Mouse (Mus musculus) forebrain, embryonic 14.5 days (tissue): ENCODE data around the gene Terb1. TPM values are rescaled to one million over a fixed set of nuclear protein-coding genes. Genes with fewer than 3 reads are reported as not detected.

ENCODE experiments used
- ATAC-seq: fragments of 200-750 bp; cut with Nextera tagmentation; 2 replicates; pipeline ENCODE4 v1.8.0; 2017; ENCODE audit warnings: mild to moderate bottlenecking, moderate library complexity
- DNase-seq: peaks from one replicate; pipeline ENCODE4 v3.0.0-alpha.2; 2015; ENCODE audit warnings: low spot score
- H3K27ac ChIP-seq: fragments of 300-500 bp; sonication (generic); 2 replicates; pipeline ENCODE4 v1.5.1; 2014; ENCODE audit warnings: low read depth, mild to moderate bottlenecking, control low read depth, low read length, moderate library complexity
- H3K27me3 ChIP-seq: fragments of 300-500 bp; sonication (generic); replicated peaks from 2 replicates; pipeline ENCODE4 v1.6.1; 2014; ENCODE audit warnings: low read length, control low read depth, mixed read lengths; ENCODE audit not compliant: control insufficient read depth, insufficient read depth
- H3K36me3 ChIP-seq: fragments of 300-500 bp; sonication (generic); 2 replicates; pipeline ENCODE4 v1.6.1; 2014; ENCODE audit warnings: low read length, control low read depth; ENCODE audit not compliant: control insufficient read depth, insufficient read depth
- H3K4me1 ChIP-seq: fragments of 300-500 bp; sonication (generic); 2 replicates; pipeline ENCODE4 v1.6.1; 2014; ENCODE audit warnings: antibody characterized with exemption, low read length, control low read depth; ENCODE audit not compliant: control insufficient read depth, insufficient read depth
- H3K4me2 ChIP-seq: fragments of 300-500 bp; sonication (generic); 2 replicates; pipeline ENCODE4 v1.6.1; 2014; ENCODE audit warnings: mild to moderate bottlenecking, control low read depth, low read length
- H3K4me3 ChIP-seq: fragments of 300-500 bp; sonication (generic); 2 replicates; pipeline ENCODE4 v1.5.1; 2014; ENCODE audit warnings: low read depth, low read length, control low read depth
- H3K9ac ChIP-seq: fragments of 300-500 bp; sonication (generic); 2 replicates; pipeline ENCODE4 v1.6.1; 2014; ENCODE audit warnings: mild to moderate bottlenecking, low read length, control low read depth, moderate library complexity
- H3K9me3 ChIP-seq: fragments of 300-500 bp; sonication (generic); replicated peaks from 2 replicates; pipeline ENCODE4 v1.6.1; 2016; ENCODE audit warnings: low read length, control low read depth, mixed read lengths; ENCODE audit not compliant: control insufficient read depth
- WGBS: fragments of 180-500 bp; shearing (Covaris S2); extraction: QIAGEN DNeasy Blood & Tissue Kit; methylation state at CpG from one replicate; pipeline ENCODE4 v1.1.7; 2014; 5-methylcytosine and 5-hydroxymethylcytosine counted together
- polyA plus RNA-seq: library from polyadenylated mRNA; unstranded; fragments of >200 nt; fragmentation: Nextera tagmentation; extraction: Ambion mirVana; gene quantifications from 2 replicates; pipeline ENCODE4 v1.2.1, GENCODE M21; 2014

Terb1 gene
- polyA plus RNA-seq, 1 experiment from 2014 or later = 0.15 TPM

DNA sequence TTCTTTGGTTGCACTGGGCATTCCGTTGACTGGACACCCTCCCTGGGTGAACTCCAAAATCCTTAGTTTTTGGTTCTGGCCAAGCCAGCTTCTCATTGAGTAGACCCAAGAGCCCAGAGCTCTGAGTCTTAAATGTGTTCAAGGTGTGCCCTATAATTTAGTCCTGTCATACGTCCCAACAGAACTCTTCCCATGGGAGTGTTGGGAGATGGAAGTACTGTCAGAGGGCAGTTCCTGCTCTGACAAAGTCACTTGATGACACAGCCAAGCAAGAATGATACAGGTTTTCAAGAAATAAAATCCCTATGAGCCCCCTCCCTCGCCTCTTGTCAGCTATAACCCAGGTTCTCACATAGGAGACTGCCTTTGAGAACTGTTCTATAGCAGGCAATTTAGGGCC is 424 bp upstream of the Terb1 start:
- Histone ChIP-seq H3K4me2 (peak overlapping the region; percentile 99), H3K9me3 (no peaks in the 10 kb centered on the region), H3K4me1 (peaks cover 3% of the 10 kb centered on the region; the same call in 1 of the 2 replicates), H3K4me3 (no peak overlapping the region), H3K27me3 (no peaks in the 10 kb centered on the region), H3K36me3 (peaks cover 26% of the 10 kb centered on the region), H3K27ac (no peak overlapping the region), H3K9ac (no peak overlapping the region)
- ATAC-seq (0 out of 2 replicates have a peak, but pooled peaks have one; percentile 15), DNase-seq (no peak)
- WGBS = 80% methylated on average over 3 of the region's 3 CpGs

- Histone ChIP-seq H3K27me3 (no peaks in the 10 kb centered on the region), H3K4me3 (no peak overlapping the region), H3K4me2 (no peak overlapping the region), H3K27ac (no peak overlapping the region), H3K4me1 (no peaks in the 10 kb centered on the region), H3K9me3 (no peaks in the 10 kb centered on the region), H3K9ac (no peak overlapping the region), H3K36me3 (no peaks in the 10 kb centered on the region)
- DNase-seq (no peak), ATAC-seq (no peak)
- 51% methylated on average over 1 of the region's 1 CpGs for WGBS
Measured at GRCm38 (mm10) chr8:104479091-104479490, 30.6 kb downstream of the Terb1 start.

GRCm38 (mm10) chr8:104472465-104472864 is 37.2 kb downstream of the Terb1 start:
- H3K36me3 ChIP-seq = no peaks in the 10 kb centered on the region
- H3K4me1 ChIP-seq = no peaks in the 10 kb centered on the region
- H3K27me3 ChIP-seq = no peaks in the 10 kb centered on the region
- no peak overlapping the region for H3K4me3 ChIP-seq
- ATAC-seq (no peak), DNase-seq (no peak)
- 82% methylated on average over 3 of the region's 3 CpGs for WGBS
- H3K9ac ChIP-seq = no peak overlapping the region
- H3K4me2 ChIP-seq = no peak overlapping the region
- H3K27ac ChIP-seq = no peak overlapping the region
- no peaks in the 10 kb centered on the region for H3K9me3 ChIP-seq

DNA sequence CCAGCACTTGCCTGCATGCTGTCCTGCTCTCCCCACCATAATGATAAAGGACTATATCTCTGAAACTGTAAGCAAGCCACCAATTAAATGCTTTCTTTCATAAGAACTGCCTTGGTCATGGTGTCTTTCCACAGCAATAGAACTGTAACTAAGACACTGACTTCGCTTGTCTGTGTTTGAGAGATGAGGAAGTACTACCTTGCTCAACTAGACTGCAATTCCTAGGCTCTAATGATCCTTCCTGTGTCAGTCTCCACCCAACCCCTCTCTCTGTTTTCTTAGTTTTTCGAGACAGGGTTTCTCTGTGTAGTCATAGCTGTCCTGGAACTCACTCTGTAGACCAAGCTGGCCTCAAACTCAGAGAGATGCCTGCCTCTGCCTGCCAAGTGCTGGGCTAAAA is 42.2 kb downstream of the Terb1 start:
- no peaks in the 10 kb centered on the region for H3K4me1 ChIP-seq
- no peak overlapping the region for H3K9ac ChIP-seq
- DNase-seq (no peak), ATAC-seq (no peak)
- no peak overlapping the region for H3K4me3 ChIP-seq
- no peaks in the 10 kb centered on the region for H3K27me3 ChIP-seq
- no peaks in the 10 kb centered on the region for H3K9me3 ChIP-seq
- no peak overlapping the region for H3K27ac ChIP-seq
- no peaks in the 10 kb centered on the region for H3K36me3 ChIP-seq
- 80% methylated on average over 2 of the region's 2 CpGs for WGBS
- no peak overlapping the region for H3K4me2 ChIP-seq

DNA sequence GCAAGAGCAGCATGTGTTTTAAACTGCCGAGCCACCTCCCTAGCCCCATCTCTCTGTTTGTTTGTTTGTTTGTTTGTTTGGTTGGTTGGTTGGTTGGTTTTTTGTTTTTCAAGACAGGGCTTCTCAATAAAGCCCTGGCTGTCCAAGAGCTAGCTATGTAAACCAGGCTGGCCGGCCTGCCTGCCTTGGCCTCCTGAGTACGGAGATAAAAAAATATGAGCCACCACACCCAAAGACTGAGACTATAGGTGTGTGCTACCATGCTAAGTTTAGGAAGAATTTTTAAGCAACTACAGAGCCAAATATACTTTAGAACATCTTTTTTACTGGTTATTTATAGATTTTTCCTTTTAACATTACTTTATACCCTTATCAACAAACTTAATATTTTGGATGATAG is 57.5 kb downstream of the Terb1 start:
- Histone ChIP-seq H3K36me3 (no peaks in the 10 kb centered on the region), H3K27me3 (no peaks in the 10 kb centered on the region), H3K9ac (no peak overlapping the region), H3K4me1 (no peaks in the 10 kb centered on the region), H3K9me3 (no peaks in the 10 kb centered on the region), H3K4me2 (no peak overlapping the region), H3K27ac (no peak overlapping the region), H3K4me3 (no peak overlapping the region)
- DNase-seq (no peak), ATAC-seq (no peak)
- WGBS = 91% methylated on average over 3 of the region's 3 CpGs

DNA sequence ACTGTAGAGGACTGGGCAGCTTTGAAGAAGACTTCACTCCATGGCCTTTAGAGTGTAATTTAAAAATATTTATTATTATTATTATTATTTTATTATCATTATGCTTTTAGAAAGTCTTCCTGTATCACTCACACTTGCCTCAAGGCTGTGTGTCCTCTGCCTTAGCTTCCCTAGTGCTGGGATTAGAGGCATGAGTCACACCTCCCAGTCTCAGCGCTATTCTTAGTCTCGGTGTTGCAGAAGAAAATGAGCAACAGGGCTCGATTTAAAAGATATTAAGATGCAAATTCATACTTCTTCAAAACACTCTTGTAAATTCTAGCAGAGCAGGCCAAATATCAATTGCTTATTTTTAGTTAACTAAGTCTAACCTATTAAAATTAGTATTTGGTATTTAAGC is 60.9 kb downstream of the Terb1 start:
- no peak overlapping the region for H3K4me3 ChIP-seq
- 78% methylated on average over 3 of the region's 3 CpGs for WGBS
- ATAC-seq (no peak), DNase-seq (no peak)
- H3K4me1 ChIP-seq = no peaks in the 10 kb centered on the region
- no peak overlapping the region for H3K27ac ChIP-seq
- H3K4me2 ChIP-seq = no peak overlapping the region
- no peaks in the 10 kb centered on the region for H3K27me3 ChIP-seq
- H3K9me3 ChIP-seq = no peaks in the 10 kb centered on the region
- no peaks in the 10 kb centered on the region for H3K36me3 ChIP-seq
- no peak overlapping the region for H3K9ac ChIP-seq

DNA sequence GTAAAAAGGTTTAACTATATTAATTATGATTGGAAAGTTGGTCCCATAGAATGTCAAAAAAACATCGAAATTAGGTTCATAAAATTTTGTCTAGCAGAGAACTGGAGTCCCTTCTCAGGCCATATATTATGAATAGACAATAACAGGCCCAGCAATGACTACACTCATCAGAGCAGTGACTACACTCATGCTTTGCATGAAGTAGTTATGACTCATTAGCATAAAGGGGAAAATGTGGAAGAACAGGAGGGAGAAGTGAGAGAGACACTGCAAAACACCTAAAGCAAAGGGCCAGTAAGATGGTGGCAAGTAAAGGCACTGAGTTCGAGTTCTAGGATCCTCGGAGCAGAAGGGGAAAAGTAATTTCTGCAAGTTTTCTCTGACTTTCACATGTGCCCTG is 63.7 kb downstream of the Terb1 start:
- no peak overlapping the region for H3K4me3 ChIP-seq
- WGBS = 82% methylated on average over 3 of the region's 3 CpGs
- no peak for DNase-seq
- H3K9me3 ChIP-seq = no peaks in the 10 kb centered on the region
- no peaks in the 10 kb centered on the region for H3K27me3 ChIP-seq
- H3K4me1 ChIP-seq = peaks cover 7% of the 10 kb centered on the region
- no peak overlapping the region for H3K4me2 ChIP-seq
- no peak overlapping the region for H3K9ac ChIP-seq
- no peak overlapping the region for H3K27ac ChIP-seq
- ATAC-seq = no peak
- 0 out of 2 replicates have a peak, but pooled peaks cover 2% of the 10 kb centered on the region for H3K36me3 ChIP-seq

GRCm38 (mm10) chr8:104445248-104445647 is 64.5 kb downstream of the Terb1 start:
- no peak for ATAC-seq
- peaks cover 10% of the 10 kb centered on the region for H3K4me1 ChIP-seq
- no peak overlapping the region for H3K4me3 ChIP-seq
- no peak overlapping the region for H3K4me2 ChIP-seq
- H3K9me3 ChIP-seq = no peaks in the 10 kb centered on the region
- no peak overlapping the region for H3K9ac ChIP-seq
- no peak overlapping the region for H3K27ac ChIP-seq
- H3K36me3 ChIP-seq = peaks cover 8% of the 10 kb centered on the region
- DNase-seq = no peak
- WGBS = 58% methylated on average over 6 of the region's 6 CpGs
- H3K27me3 ChIP-seq = no peaks in the 10 kb centered on the region

DNA sequence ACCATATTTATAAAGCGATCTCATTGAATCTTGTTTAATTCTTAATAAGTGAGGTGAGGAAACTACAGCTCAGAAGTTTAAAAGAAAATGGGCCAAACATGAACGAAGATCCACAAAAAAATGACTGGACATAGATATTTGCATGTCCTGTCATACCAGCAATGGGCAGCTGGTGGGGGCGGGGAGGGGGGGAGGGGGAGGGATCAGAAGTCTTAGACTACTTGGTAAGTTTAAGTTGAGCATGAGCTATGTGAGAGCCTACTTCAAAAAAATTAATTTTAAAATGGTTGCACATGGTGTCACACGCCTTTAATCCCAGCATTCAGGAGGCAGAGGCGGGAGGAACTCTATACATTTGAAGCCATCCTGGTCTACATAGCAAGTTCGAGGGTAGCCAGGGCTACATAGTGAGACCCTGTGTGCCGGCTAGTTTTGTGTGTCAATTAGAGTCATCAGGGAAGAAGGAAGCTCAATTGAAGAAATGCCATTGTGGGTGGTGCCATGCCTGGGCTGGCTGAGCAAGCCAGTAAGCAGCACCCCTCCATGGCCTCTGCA is 66.5 kb downstream of the Terb1 start:
- peaks cover 10% of the 10 kb centered on the region for H3K4me1 ChIP-seq
- WGBS = 67% methylated on average over 7 of the region's 7 CpGs
- peak overlapping the region; percentile 89; the same call in 1 of the 2 replicates for H3K27ac ChIP-seq
- no peaks in the 10 kb centered on the region for H3K27me3 ChIP-seq
- DNase-seq (no peak), ATAC-seq (peak; percentile 33)
- H3K36me3 ChIP-seq = peaks cover 28% of the 10 kb centered on the region
- peak overlapping the region; percentile 93; the same call in 1 of the 2 replicates for H3K4me2 ChIP-seq
- H3K4me3 ChIP-seq = peak overlapping the region; percentile 96
- peak overlapping the region; percentile 98 for H3K9ac ChIP-seq
- no peaks in the 10 kb centered on the region for H3K9me3 ChIP-seq
